Mouse (Mus musculus) ES-E14 (cell line): ENCODE measurements around the gene Zfp383.

Source experiments
- HCFC1 ChIP-seq: IDR thresholded peaks from 2 replicates; pipeline ENCODE4 v1.6.1; 2012; ENCODE audit warnings: low read length, inconsistent platforms, borderline replicate concordance; ENCODE audit not compliant: insufficient read depth
- MAFK ChIP-seq: IDR thresholded peaks from 2 replicates; pipeline ENCODE4 v1.6.1; 2014; ENCODE audit warnings: mild to moderate bottlenecking, low read depth, low read length, inconsistent platforms; ENCODE audit not compliant: insufficient read depth
- ZC3H11A ChIP-seq: IDR thresholded peaks from 2 replicates; pipeline ENCODE4 v1.6.1; 2012; ENCODE audit warnings: low read depth, mild to moderate bottlenecking, inconsistent platforms, low read length, borderline replicate concordance
- ZNF384 ChIP-seq: IDR thresholded peaks from 2 replicates; pipeline ENCODE4 v1.6.1; 2012; ENCODE audit warnings: low read depth, low read length, inconsistent platforms

- TF ChIP-seq MAFK (no peak), ZC3H11A (no peak), ZNF384 (no peak), HCFC1 (no peak)
These were observed 817 bp upstream of the Zfp383 start for GRCm38 (mm10) chr7:29907206-29907605.
